Mouse (Mus musculus): ENCODE measurements around the gene Senp3.

GRCm38 (mm10) chr11:69703814-69704612 lies 22.1 kb upstream of the Senp3 start:
- TF ChIP-seq CTCF (conservative IDR thresholded peaks at IDR 0.05 in 1 of 2, IDR thresholded peaks at IDR 0.05 in 1 of 2; ENCODE audit: low read depth in 2 of 2, low read length in 2 of 2) (no peak), SIN3A (IDR thresholded peaks at IDR 0.05; ENCODE audit: low read length) (no peak), USF1 (IDR thresholded peaks at IDR 0.05; ENCODE audit: low read depth, low read length) (no peak), MEF2A (IDR thresholded peaks at IDR 0.05; ENCODE audit: borderline replicate concordance, low read depth, low read length) (no peak), TCF12 (IDR thresholded peaks at IDR 0.05; ENCODE audit: low read depth, low read length) (no peak)

Data from CH12.LX (cell line).